In genomic region chr2:74747006-74747405, GRCm38 (mm10) we compare ENCODE assay signal across 14 mouse cellular contexts. TPM values are rescaled to one million over a fixed set of nuclear protein-coding genes. Genes with fewer than 3 reads are reported as not detected.
DNase-seq lines count a peak whose midpoint lies in the region; ATAC-seq lines count a peak whose summit lies in the region.
"Had no signal": no experiment of that assay in that cellular context is flagged by ENCODE, and none has a peak within 500 bp of the region (broad histone marks: within the 10 kb centered on the region; RNA-seq: fewer than 3 reads in every experiment).

No protein-coding gene starts in this region.

- H3K27me3 ChIP-seq in heart, embryonic 16.5 days (ENCODE audit: control insufficient read depth, insufficient read depth, low read length), result peaks cover 95% of the 10 kb centered on the region
- H3K27me3 ChIP-seq in hindbrain, embryonic 12.5 days, result peaks cover 88% of the 10 kb centered on the region

- H3K4me3 ChIP-seq in heart, embryonic 16.5 days (ENCODE audit: low read length), result 0 out of 2 replicates have a peak overlapping the region, but pooled peaks have one; percentile 20
- H3K4me3 ChIP-seq in hindbrain, embryonic 12.5 days, result peak overlapping the region; percentile 45

- no peaks in the 10 kb centered on the region for H3K9me3 ChIP-seq in heart, embryonic 16.5 days (replicated peaks; ENCODE audit: control insufficient read depth, low read length)
- H3K9me3 ChIP-seq in hindbrain, embryonic 12.5 days (replicated peaks), result no peaks in the 10 kb centered on the region

- no peak for DNase-seq in heart, adult 8-10 months (ENCODE audit: low spot score)
- DNase-seq in embryo, embryonic 9.5 days (ENCODE audit: extremely low spot score), result peak; percentile 68
- DNase-seq in neural tube, embryonic 10.5 days (ENCODE audit: extremely low spot score, low spot score), result peak; percentile 83
- DNase-seq in layer of hippocampus, adult 11-12 months (ENCODE audit: low spot score), result no peak
- DNase-seq in thymus, postnatal 0 days (ENCODE audit: low spot score), result no peak
- no peak for DNase-seq in layer of hippocampus, adult 9-10 months (ENCODE audit: low spot score)
- DNase-seq: lung, adult 18-20 months; right cerebral cortex, adult 18-20 months had no signal

- no peak for ATAC-seq in heart, embryonic 16.5 days (replicated peaks; ENCODE audit: extremely low read depth, insufficient read depth, low FRiP score)
- no peak for ATAC-seq in hindbrain, embryonic 12.5 days (ENCODE audit: low FRiP score)

- no peak overlapping the region for H3K27ac ChIP-seq in heart, embryonic 16.5 days (ENCODE audit: low read length)
- H3K27ac ChIP-seq in hindbrain, embryonic 12.5 days, result peak overlapping the region; percentile 91

- 4% methylated on average over 24 of the region's 24 CpGs for WGBS in heart, embryonic 16.5 days
- whole genome bisulfite sequencing in hindbrain, embryonic 12.5 days, result under 1% methylated on average over 24 of the region's 24 CpGs

- peaks cover 8% of the 10 kb centered on the region for H3K4me1 ChIP-seq in heart, embryonic 16.5 days (ENCODE audit: control insufficient read depth, insufficient read depth, low read length)
- H3K4me1 ChIP-seq in hindbrain, embryonic 12.5 days, result peaks cover 28% of the 10 kb centered on the region

- H3K36me3 ChIP-seq in heart, embryonic 16.5 days (ENCODE audit: control insufficient read depth, insufficient read depth), result no peaks in the 10 kb centered on the region
- H3K36me3 ChIP-seq in hindbrain, embryonic 12.5 days, result no peaks in the 10 kb centered on the region; the same call in 1 of the 2 replicates

- H3K4me2 ChIP-seq in heart, embryonic 16.5 days (ENCODE audit: low read depth, low read length), result no peak overlapping the region
- peak overlapping the region; percentile 58 for H3K4me2 ChIP-seq in hindbrain, embryonic 12.5 days (replicated peaks)

- H3K9ac ChIP-seq in heart, embryonic 16.5 days (ENCODE audit: low read length), result no peak overlapping the region
- H3K9ac ChIP-seq in hindbrain, embryonic 12.5 days, result peak overlapping the region; percentile 80

RNA-seq across cellular contexts. Expression of gene Hoxd1, which starts 15.8 kb away (rescaled TPM):
- not detected in 2 replicates for polyA plus RNA-seq in heart, embryonic 16.5 days (2015; fragmentation: Nextera tagmentation; extraction: Ambion mirVana)
- not detected for total RNA-seq in heart, adult 8-10 months (2022)
- 2.5 and 3.3 TPM in 2 replicates for polyA plus RNA-seq in hindbrain, embryonic 12.5 days (2016; fragmentation: Nextera tagmentation; extraction: Ambion mirVana)
- not detected in 2 replicates for polyA plus RNA-seq in thymus, postnatal 0 days (2015; fragmentation: Nextera tagmentation; extraction: Ambion mirVana)
- total RNA-seq: layer of hippocampus, postnatal 10 days; MEL had no signal
- polyA plus RNA-seq: midbrain, embryonic 14.5 days had no signal

RNA-seq across cellular contexts. Expression of gene Gm28230, which starts 20.5 kb away (rescaled TPM):
- not detected in 2 replicates for polyA plus RNA-seq in heart, embryonic 16.5 days (2015; fragmentation: Nextera tagmentation; extraction: Ambion mirVana)
- not detected for total RNA-seq in heart, adult 8-10 months (2022)
- 0.66 and 1.1 TPM in 2 replicates for polyA plus RNA-seq in hindbrain, embryonic 12.5 days (2016; fragmentation: Nextera tagmentation; extraction: Ambion mirVana)
- not detected in 2 replicates for polyA plus RNA-seq in thymus, postnatal 0 days (2015; fragmentation: Nextera tagmentation; extraction: Ambion mirVana)
- total RNA-seq: layer of hippocampus, postnatal 10 days; MEL had no signal
- polyA plus RNA-seq: cortical plate, adult 2 months; midbrain, embryonic 14.5 days had no signal

RNA-seq across cellular contexts. Expression of gene Hoxd4, which starts 35.3 kb away (rescaled TPM):
- 0.18 TPM in 1 of 2 replicates, not detected in the other for polyA plus RNA-seq in heart, embryonic 16.5 days (2015; fragmentation: Nextera tagmentation; extraction: Ambion mirVana)
- under 1 TPM; 0.32 to 0.79 (median 0.38) TPM for total RNA-seq in heart, adult 8-10 months (2022)
- 3.6 and 4.6 TPM in 2 replicates for polyA plus RNA-seq in hindbrain, embryonic 12.5 days (2016; fragmentation: Nextera tagmentation; extraction: Ambion mirVana)
- polyA plus RNA-seq in thymus, postnatal 0 days (2015; fragmentation: Nextera tagmentation; extraction: Ambion mirVana), result 0.17 TPM in 1 of 2 replicates, not detected in the other
- total RNA-seq: layer of hippocampus, postnatal 10 days; MEL had no signal
- polyA plus RNA-seq: cortical plate, adult 2 months; midbrain, embryonic 14.5 days had no signal

RNA-seq across cellular contexts. Expression of gene Hoxd3, which starts 35.3 kb away (rescaled TPM):
- polyA plus RNA-seq in heart, embryonic 16.5 days (2015; fragmentation: Nextera tagmentation; extraction: Ambion mirVana), result 0.44 and 0.66 TPM in 2 replicates
- under 1 TPM in 1 of 4 experiments, not detected in 3; 0.16 TPM for total RNA-seq in heart, adult 8-10 months (2022)
- 69.6 and 83.5 TPM in 2 replicates for polyA plus RNA-seq in hindbrain, embryonic 12.5 days (2016; fragmentation: Nextera tagmentation; extraction: Ambion mirVana)
- polyA plus RNA-seq in thymus, postnatal 0 days (2015; fragmentation: Nextera tagmentation; extraction: Ambion mirVana), result 0.10 and 0.37 TPM in 2 replicates
- total RNA-seq: layer of hippocampus, postnatal 10 days; MEL had no signal
- polyA plus RNA-seq: cortical plate, adult 2 months; midbrain, embryonic 14.5 days had no signal

RNA-seq across cellular contexts. Expression of gene Hoxd8, which starts 42.6 kb away (rescaled TPM):
- 0.26 and 0.42 TPM in 2 replicates for polyA plus RNA-seq in heart, embryonic 16.5 days (2015; fragmentation: Nextera tagmentation; extraction: Ambion mirVana)
- total RNA-seq in heart, adult 8-10 months (2022), result 1 to 10 TPM in 1 of 4 experiments, under 1 TPM in 3; 0.53 to 1.5 (median 0.76) TPM
- 0.14 and 0.46 TPM in 2 replicates for polyA plus RNA-seq in hindbrain, embryonic 12.5 days (2016; fragmentation: Nextera tagmentation; extraction: Ambion mirVana)
- 0.72 and 0.73 TPM in 2 replicates for polyA plus RNA-seq in thymus, postnatal 0 days (2015; fragmentation: Nextera tagmentation; extraction: Ambion mirVana)
- polyA plus RNA-seq: cortical plate, adult 2 months; midbrain, embryonic 14.5 days had no signal

Comparison
In these comparisons a context has a peak if more than half of its experiments do, and no peak if none do; other contexts are left out.
1. DNase-seq: peak in embryo, embryonic 9.5 days (single experiment) and neural tube, embryonic 10.5 days (single experiment); none in heart, adult 8-10 months (single experiment), layer of hippocampus, adult 11-12 months (single experiment), thymus, postnatal 0 days (single experiment) and layer of hippocampus, adult 9-10 months (single experiment).